20 mouse cellular contexts compared by ENCODE assay signal in genomic region chr14:24124171-24124570, GRCm38 (mm10).
DNase-seq lines count a peak whose midpoint lies in the region; TF ChIP-seq lines count a peak whose summit lies in the region.
"Had no signal": no experiment of that assay in that cellular context is flagged by ENCODE, and none has a peak within 500 bp of the region (broad histone marks: within the 10 kb centered on the region; RNA-seq: fewer than 3 reads in every experiment).

No protein-coding gene starts in this region.

- no peaks in the 10 kb centered on the region for H3K36me3 ChIP-seq in heart, embryonic 10.5 days
- H3K36me3 ChIP-seq: embryonic facial prominence, embryonic 12.5 days; heart, embryonic 15.5 days; intestine, embryonic 15.5 days had no signal

- H3K4me1 ChIP-seq in heart, embryonic 10.5 days, result no peaks in the 10 kb centered on the region
- H3K4me1 ChIP-seq: embryonic facial prominence, embryonic 12.5 days; heart, embryonic 15.5 days; intestine, embryonic 15.5 days had no signal

- DNase-seq in heart, adult 11 months, result peak; percentile 53
- no peak for DNase-seq in heart, embryonic 10.5 days (ENCODE audit: low spot score)
- peak; percentile 59 for DNase-seq in brain, adult 2 months (ENCODE audit: low read depth, low spot score)
- DNase-seq in layer of hippocampus, adult 2 months (ENCODE audit: low spot score in 2 of 2), result peak; percentile 37 to 54
- DNase-seq in telencephalon, adult 2 months (ENCODE audit: low read depth, low spot score), result peak; percentile 23
- DNase-seq in cerebellum, adult 9-11 months, result no peak
- no peak for DNase-seq in adrenal gland, adult 2 months
- DNase-seq in thymus, adult 18-20 months, result no peak
- DNase-seq: adrenal gland, postnatal 10 days; cerebellum, adult 18-20 months; gastrocnemius, adult 2 months; gastrocnemius, postnatal 36 days; heart, adult 18-20 months; heart, postnatal 14 days had no signal

- no peaks in the 10 kb centered on the region for H3K27me3 ChIP-seq in heart, embryonic 10.5 days (ENCODE audit: insufficient read depth, poor library complexity, severe bottlenecking)
- H3K27me3 ChIP-seq: CH12.LX; embryonic facial prominence, embryonic 12.5 days; forebrain, embryonic 13.5 days; heart, embryonic 15.5 days; intestine, embryonic 15.5 days had no signal

- no peaks in the 10 kb centered on the region for H3K9me3 ChIP-seq in heart, embryonic 10.5 days
- H3K9me3 ChIP-seq: embryonic facial prominence, embryonic 12.5 days; forebrain, embryonic 13.5 days; heart, embryonic 15.5 days; intestine, embryonic 15.5 days had no signal

- 58% methylated on average over 1 of the region's 1 CpGs for WGBS in heart, embryonic 10.5 days

- H3K4me3 ChIP-seq in heart, embryonic 10.5 days, result no peak overlapping the region
- no peak overlapping the region for H3K4me3 ChIP-seq in layer of hippocampus, adult 2 months
- H3K4me3 ChIP-seq: embryonic facial prominence, embryonic 12.5 days; forebrain, embryonic 13.5 days; gastrocnemius, adult 2 months; heart, embryonic 15.5 days; intestine, embryonic 15.5 days had no signal

- H3K27ac ChIP-seq in heart, embryonic 10.5 days, result no peak overlapping the region
- H3K27ac ChIP-seq in layer of hippocampus, adult 2 months, result peak overlapping the region; percentile 61
- H3K27ac ChIP-seq: embryonic facial prominence, embryonic 12.5 days; forebrain, embryonic 13.5 days; gastrocnemius, adult 2 months; heart, embryonic 15.5 days; hindbrain, embryonic 14.5 days; intestine, embryonic 15.5 days had no signal

- TF ChIP-seq CTCF in layer of hippocampus, adult 2 months (conservative IDR thresholded peaks at IDR 0.05), result no peak

Comparison
In these comparisons a context has a peak if more than half of its experiments do, and no peak if none do; other contexts are left out.
1. DNase-seq: peak in heart, adult 11 months (single experiment), brain, adult 2 months (single experiment), layer of hippocampus, adult 2 months (2 of 2) and telencephalon, adult 2 months (single experiment); none in heart, embryonic 10.5 days (single experiment), cerebellum, adult 9-11 months (single experiment), adrenal gland, adult 2 months (single experiment) and thymus, adult 18-20 months (0 of 2).